Mouse (Mus musculus) bone marrow macrophage, adult 2 months (primary cell): ENCODE measurements around the gene Rbpjl. TPM values are rescaled to one million over a fixed set of nuclear protein-coding genes. Genes with fewer than 3 reads are reported as not detected.

Experiments
- H3K27ac ChIP-seq: 2 replicates; pipeline ENCODE4 v1.5.1; 2012; ENCODE audit warnings: low read depth, low read length; ENCODE audit not compliant: insufficient read depth
- H3K4me1 ChIP-seq: 2 replicates; pipeline ENCODE4 v1.6.1; 2012; ENCODE audit warnings: low read length; ENCODE audit not compliant: control insufficient read depth, insufficient read depth
- H3K4me3 ChIP-seq: 2 replicates; pipeline ENCODE4 v1.5.1; 2012; ENCODE audit warnings: mild to moderate bottlenecking, low read length, moderate library complexity; ENCODE audit not compliant: insufficient read depth
- CTCF ChIP-seq: IDR thresholded peaks from 2 replicates; pipeline ENCODE4 v1.5.1; 2012; ENCODE audit warnings: low read depth, mild to moderate bottlenecking, low read length, moderate library complexity
- POLR2A ChIP-seq: IDR thresholded peaks from 2 replicates; pipeline ENCODE4 v1.6.1; 2012; ENCODE audit warnings: mild to moderate bottlenecking, low read depth, low read length, borderline replicate concordance
- polyA plus RNA-seq: library from polyadenylated mRNA; stranded (reverse); fragments of >200 nt; gene quantifications from 2 replicates; pipeline ENCODE4 v1.2.4, GENCODE M21; 2012; ENCODE audit not compliant: missing spikeins, insufficient read depth, insufficient read length

The Rbpjl gene
- polyA plus RNA-seq, 1 experiment = not detected

- no peak overlapping the region for H3K27ac ChIP-seq
- no peaks in the 10 kb centered on the region for H3K4me1 ChIP-seq
- H3K4me3 ChIP-seq = no peak overlapping the region
- TF ChIP-seq CTCF (no peak), POLR2A (no peak)
Measured at GRCm38 (mm10) chr2:164426952-164427351, 24.0 kb downstream of the Rbpjl start.

GRCm38 (mm10) chr2:164428451-164428850 lies 25.5 kb downstream of the Rbpjl start:
- TF ChIP-seq POLR2A = no peak
- no peak for TF ChIP-seq CTCF
- Histone ChIP-seq H3K27ac (no peak overlapping the region), H3K4me1 (peaks cover 6% of the 10 kb centered on the region), H3K4me3 (no peak overlapping the region)

GRCm38 (mm10) chr2:164429881-164430615 lies 27.1 kb downstream of the Rbpjl start:
- TF ChIP-seq POLR2A (no peak), CTCF (no peak)
- Histone ChIP-seq H3K4me3 (no peak overlapping the region), H3K27ac (no peak overlapping the region)

GRCm38 (mm10) chr2:164430697-164431096 lies 27.8 kb downstream of the Rbpjl start:
- Histone ChIP-seq H3K4me3 (no peak overlapping the region), H3K4me1 (peaks cover 28% of the 10 kb centered on the region), H3K27ac (no peak overlapping the region)
- no peak for TF ChIP-seq CTCF
- TF ChIP-seq POLR2A = no peak

More at GRCm38 (mm10) chr2:164429881-164430615, 27.1 kb downstream of the Rbpjl start:
- peaks cover 22% of the 10 kb centered on the region for H3K4me1 ChIP-seq

- no peak overlapping the region for H3K27ac ChIP-seq
Measured at GRCm38 (mm10) chr2:164431676-164432465, 28.9 kb downstream of the Rbpjl start.

GRCm38 (mm10) chr2:164432541-164433191 lies 29.7 kb downstream of the Rbpjl start:
- Histone ChIP-seq H3K4me1 (peaks cover 48% of the 10 kb centered on the region), H3K4me3 (no peak overlapping the region), H3K27ac (no peak overlapping the region)
- TF ChIP-seq POLR2A = no peak
- no peak for TF ChIP-seq CTCF

More at GRCm38 (mm10) chr2:164431676-164432465, 28.9 kb downstream of the Rbpjl start:
- H3K4me1 ChIP-seq = peaks cover 40% of the 10 kb centered on the region
- H3K4me3 ChIP-seq = no peak overlapping the region
- TF ChIP-seq CTCF (no peak), POLR2A (no peak)

- Histone ChIP-seq H3K27ac (no peak overlapping the region), H3K4me3 (no peak overlapping the region), H3K4me1 (peaks cover 55% of the 10 kb centered on the region)
- TF ChIP-seq POLR2A = no peak
- no peak for TF ChIP-seq CTCF
Measured at GRCm38 (mm10) chr2:164433278-164433895, 30.4 kb downstream of the Rbpjl start.

GRCm38 (mm10) chr2:164434681-164435080 lies 31.7 kb downstream of the Rbpjl start:
- H3K27ac ChIP-seq = no peak overlapping the region
- peaks cover 67% of the 10 kb centered on the region for H3K4me1 ChIP-seq
- no peak overlapping the region for H3K4me3 ChIP-seq
- TF ChIP-seq POLR2A = no peak
- TF ChIP-seq CTCF = no peak
